Mouse (Mus musculus) forebrain, embryonic 10.5 days (tissue): Measurements from ENCODE around the gene Krt18. TPM values are rescaled to one million over a fixed set of nuclear protein-coding genes. Genes with fewer than 3 reads are reported as not detected.

Experiments
- DNase-seq: peaks from one replicate; pipeline ENCODE4 v3.0.0-alpha.2; 2017; ENCODE audit warnings: low spot score; ENCODE audit errors: extremely low spot score
- H3K27ac ChIP-seq: fragments of 300-500 bp; sonication (generic); 2 replicates; pipeline ENCODE4 v1.5.1; 2016; ENCODE audit warnings: mild to moderate bottlenecking
- H3K27me3 ChIP-seq: fragments of 300-500 bp; sonication (generic); 2 replicates; pipeline ENCODE4 v1.6.1; 2016; ENCODE audit warnings: mild to moderate bottlenecking; ENCODE audit not compliant: poor library complexity, severe bottlenecking
- H3K36me3 ChIP-seq: fragments of 300-500 bp; sonication (generic); replicated peaks from 2 replicates; pipeline ENCODE4 v1.6.1; 2016; ENCODE audit warnings: mild to moderate bottlenecking, moderate library complexity
- H3K4me1 ChIP-seq: fragments of 300-500 bp; sonication (generic); 2 replicates; pipeline ENCODE4 v1.6.1; 2016
- H3K4me3 ChIP-seq: fragments of 300-500 bp; sonication (generic); 2 replicates; pipeline ENCODE4 v1.5.1; 2016; ENCODE audit warnings: mild to moderate bottlenecking, moderate library complexity
- H3K9me3 ChIP-seq: fragments of 300-500 bp; sonication (generic); 2 replicates; pipeline ENCODE4 v1.6.1; 2016; ENCODE audit warnings: mild to moderate bottlenecking, moderate library complexity
- WGBS: fragments of 180-500 bp; shearing (Covaris S2); methylation state at CpG from one replicate; pipeline ENCODE4 v1.1.7; 2016; 5-methylcytosine and 5-hydroxymethylcytosine counted together
- polyA plus RNA-seq: library from polyadenylated mRNA; unstranded; fragments of >200 nt; fragmentation: Nextera tagmentation; extraction: Ambion mirVana; gene quantifications from 2 replicates; pipeline ENCODE4 v1.2.1, GENCODE M21; 2016

Gene Krt18
- polyA plus RNA-seq, 1 experiment from 2014 or later = 34.4 TPM

DNA sequence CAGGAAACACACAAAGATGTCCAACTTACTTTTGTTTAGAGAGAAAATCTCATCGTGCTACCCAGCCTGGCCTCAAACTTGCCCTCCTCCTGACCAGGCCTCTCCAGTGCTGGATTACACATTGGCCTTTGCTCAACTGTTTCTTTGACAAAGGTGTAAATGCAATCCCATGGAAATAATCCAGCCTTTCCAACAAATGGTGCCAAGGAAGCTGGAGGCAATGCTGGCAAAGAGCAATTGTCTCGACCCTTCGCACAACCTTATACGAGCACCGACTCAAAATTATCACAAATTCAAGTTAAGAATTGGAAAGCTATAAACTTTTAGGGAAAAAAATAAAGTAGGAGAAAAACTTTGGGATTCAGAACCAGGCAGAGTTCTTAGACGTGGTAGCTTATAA lies 20.0 kb downstream of the Krt18 start:
- no peak for DNase-seq
- Histone ChIP-seq H3K36me3 (no peaks in the 10 kb centered on the region), H3K27me3 (no peaks in the 10 kb centered on the region; the same call in 1 of the 2 replicates), H3K4me1 (peaks cover 10% of the 10 kb centered on the region), H3K4me3 (no peak overlapping the region), H3K9me3 (no peaks in the 10 kb centered on the region), H3K27ac (no peak overlapping the region)
- 94% methylated on average over 6 of the region's 6 CpGs for WGBS

DNA sequence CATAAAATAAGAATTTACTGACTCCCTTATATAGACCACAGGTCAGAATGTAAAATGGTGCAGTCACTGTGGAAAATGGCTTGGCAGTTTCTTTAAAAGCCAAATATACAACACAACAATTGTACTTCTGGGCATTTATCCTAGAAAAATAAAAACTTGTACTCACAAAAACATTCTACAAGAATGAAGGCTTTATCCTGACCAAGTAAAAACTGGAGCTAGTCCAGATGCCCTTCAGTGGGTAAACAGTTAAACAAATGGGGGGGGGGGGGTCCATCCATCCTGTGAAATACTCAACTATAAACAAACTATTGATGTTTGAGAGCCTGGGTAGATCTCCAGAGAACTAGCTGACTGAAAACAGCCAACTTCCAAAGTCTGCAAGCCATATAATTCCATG lies 21.9 kb downstream of the Krt18 start:
- Histone ChIP-seq H3K27ac (no peak overlapping the region), H3K9me3 (no peaks in the 10 kb centered on the region), H3K27me3 (no peaks in the 10 kb centered on the region; the same call in 1 of the 2 replicates), H3K4me3 (no peak overlapping the region), H3K4me1 (peaks cover 10% of the 10 kb centered on the region), H3K36me3 (no peaks in the 10 kb centered on the region)
- no peak for DNase-seq

DNA sequence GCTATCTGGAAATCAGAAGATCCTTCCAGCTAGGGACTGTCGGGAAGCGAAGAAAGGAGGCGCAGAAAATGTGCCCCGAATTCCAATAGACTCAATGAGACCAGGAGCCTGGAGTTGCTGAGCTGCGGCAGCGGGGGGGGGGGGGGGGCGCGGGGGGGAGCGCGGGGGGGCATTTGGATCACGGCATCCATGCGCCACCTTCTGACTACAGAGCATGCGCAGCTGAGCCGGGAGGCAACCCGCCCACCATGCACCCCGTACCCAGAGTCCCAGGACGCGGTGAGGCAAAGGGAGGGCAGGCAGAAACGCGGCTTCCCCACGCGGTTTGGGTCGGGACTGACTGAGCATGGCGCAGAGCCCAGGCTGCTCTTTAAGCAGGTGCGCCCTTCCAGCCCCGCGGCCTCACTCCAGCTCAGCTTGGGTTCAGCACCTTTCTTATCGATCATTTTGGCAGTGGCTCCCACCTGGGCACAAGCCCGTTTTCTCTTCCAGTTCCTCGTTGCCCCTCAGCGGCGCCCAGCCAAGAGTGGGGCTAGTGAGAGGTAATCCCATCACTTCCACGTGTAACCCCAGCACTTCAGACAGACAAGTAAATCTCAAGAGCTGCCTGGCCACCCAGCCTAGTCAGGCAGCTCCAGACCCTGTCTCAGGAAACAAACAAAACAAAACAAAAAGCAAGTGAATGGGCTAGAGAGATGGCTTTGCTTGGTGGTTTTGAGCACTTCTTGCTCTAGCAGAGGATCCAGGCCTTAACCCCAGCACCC lies 24.1 kb downstream of the Krt18 start:
- under 1% methylated on average over 28 of the region's 33 CpGs for WGBS
- Histone ChIP-seq H3K27ac (peak overlapping the region; percentile 89), H3K4me3 (peak overlapping the region; percentile 64), H3K36me3 (no peaks in the 10 kb centered on the region), H3K27me3 (no peaks in the 10 kb centered on the region; the same call in 1 of the 2 replicates), H3K4me1 (peaks cover 10% of the 10 kb centered on the region), H3K9me3 (no peaks in the 10 kb centered on the region)
- peak; percentile 80 for DNase-seq

DNA sequence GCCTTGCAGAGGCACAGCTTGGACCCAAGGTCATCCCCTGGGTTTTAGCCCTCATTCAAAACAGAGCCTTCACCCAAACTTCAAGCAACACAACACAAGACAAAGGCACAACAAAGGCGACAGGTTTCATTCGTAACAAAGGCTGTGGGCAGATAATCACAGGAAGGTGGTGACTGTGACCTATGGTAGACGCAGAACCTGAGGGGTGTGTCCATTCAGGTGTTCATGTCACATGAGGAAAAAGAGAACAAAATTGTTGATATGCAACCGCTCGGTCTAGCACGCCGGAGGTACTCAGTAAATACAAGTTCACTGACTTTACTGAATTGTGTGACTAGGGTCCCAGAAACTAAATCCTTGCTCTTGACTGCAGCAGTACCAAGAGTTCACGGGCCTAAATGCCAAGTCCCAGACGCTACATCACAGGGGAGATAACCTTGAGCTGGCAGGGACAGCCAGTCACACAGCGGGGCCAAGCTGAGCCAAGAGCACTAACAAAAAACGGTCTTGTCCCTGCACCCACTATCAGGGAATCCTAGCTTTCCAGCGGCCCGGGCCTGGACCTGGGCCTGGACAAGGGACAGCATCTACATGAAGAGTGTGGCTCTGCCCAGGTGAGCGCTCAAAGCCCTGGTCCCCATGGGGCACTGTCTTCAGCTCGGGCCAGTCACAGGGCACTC lies 28.7 kb downstream of the Krt18 start:
- Histone ChIP-seq H3K36me3 (no peaks in the 10 kb centered on the region), H3K4me3 (no peak overlapping the region), H3K27ac (no peak overlapping the region), H3K4me1 (peaks cover 19% of the 10 kb centered on the region), H3K27me3 (no peaks in the 10 kb centered on the region), H3K9me3 (no peaks in the 10 kb centered on the region)
- no peak for DNase-seq
- 89% methylated on average over 15 of the region's 15 CpGs for WGBS

DNA sequence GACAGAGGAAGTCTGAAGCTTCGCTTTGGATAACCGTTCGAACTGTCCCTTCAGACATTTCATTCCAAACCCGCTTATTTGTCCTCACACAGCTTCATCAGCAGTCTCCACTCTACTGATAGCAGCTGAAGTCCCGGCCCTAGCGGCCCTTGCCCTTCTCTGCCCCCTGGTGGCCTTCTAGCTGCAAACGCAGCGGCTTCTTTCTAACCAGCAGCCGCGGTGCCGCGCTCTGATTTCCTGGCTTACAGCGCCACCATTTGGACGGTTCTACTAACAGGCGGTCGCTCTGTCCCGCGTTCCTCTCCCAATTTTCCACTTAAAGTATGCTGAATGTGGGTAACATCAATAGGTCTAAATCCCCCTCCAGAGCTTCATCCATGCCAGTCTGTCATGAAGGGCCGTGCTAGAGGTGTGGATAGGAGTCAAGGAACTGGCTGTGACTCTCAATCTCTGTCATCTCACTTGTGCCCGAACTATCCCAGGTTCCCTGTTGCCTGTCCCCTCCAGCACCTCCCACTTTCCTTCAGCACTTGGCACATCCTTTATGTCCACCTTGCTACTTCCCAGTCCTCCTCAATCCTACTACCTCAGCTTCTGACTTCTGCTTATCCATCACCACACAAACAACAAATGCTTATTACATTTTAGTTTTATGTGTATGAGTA lies 37.8 kb downstream of the Krt18 start:
- Histone ChIP-seq H3K4me1 (peaks cover 18% of the 10 kb centered on the region), H3K36me3 (no peaks in the 10 kb centered on the region), H3K9me3 (no peaks in the 10 kb centered on the region), H3K27ac (0 out of 2 replicates have a peak overlapping the region, but pooled peaks have one; percentile 15), H3K4me3 (no peak overlapping the region; the same call in 1 of the 2 replicates), H3K27me3 (peaks cover 33% of the 10 kb centered on the region)
- WGBS = 6% methylated on average over 20 of the region's 20 CpGs
- peak; percentile 94 for DNase-seq

DNA sequence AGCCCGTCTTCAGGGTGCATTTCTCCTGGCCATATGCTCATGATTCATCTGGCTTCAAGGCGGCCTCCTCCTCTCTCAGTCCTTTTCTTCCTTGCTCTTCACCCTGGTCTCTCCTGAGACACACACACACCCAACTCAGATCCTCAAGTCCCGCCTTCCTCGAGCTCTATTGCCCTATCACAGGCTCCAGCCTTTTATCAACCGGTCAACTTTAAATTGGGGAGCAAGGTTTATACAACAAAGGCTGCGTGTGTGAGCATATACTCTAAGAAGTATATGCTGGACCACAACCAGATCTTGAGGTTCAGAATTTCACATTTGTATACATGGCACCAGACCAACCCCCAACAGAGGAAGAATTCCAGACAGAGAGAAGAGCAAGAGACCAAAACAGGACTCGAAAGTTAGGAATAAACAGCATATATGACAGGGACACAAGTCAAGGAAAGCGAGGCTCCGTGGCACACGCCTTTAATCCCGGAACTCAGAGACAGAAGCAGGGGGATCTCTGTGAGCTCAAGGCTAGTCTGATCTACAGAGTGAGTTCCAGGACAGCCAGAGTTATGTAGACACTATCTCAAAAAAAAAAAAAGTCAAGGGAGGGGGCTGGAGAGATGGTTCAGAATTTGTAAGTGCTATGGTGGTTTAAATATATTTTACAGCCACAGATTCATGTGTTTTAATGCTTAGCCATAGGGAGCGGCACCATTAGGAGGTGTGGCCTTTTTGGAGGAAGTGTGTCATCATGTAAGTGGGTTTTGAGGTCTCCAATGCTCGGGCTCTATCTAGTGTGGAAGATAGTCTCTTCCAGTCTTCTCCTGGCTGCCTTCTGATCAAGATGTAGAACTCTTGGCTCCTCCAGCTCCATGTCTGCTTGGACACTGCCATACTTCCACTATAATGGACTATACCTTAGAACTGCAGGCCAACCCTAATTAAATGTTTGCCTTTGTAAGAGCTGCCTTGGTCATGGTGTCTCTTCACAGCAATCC lies 42.8 kb downstream of the Krt18 start:
- H3K4me3 ChIP-seq = no peak overlapping the region
- H3K27ac ChIP-seq = no peak overlapping the region
- H3K4me1 ChIP-seq = peaks cover 20% of the 10 kb centered on the region
- 79% methylated on average over 13 of the region's 13 CpGs for WGBS
- no peak for DNase-seq
- peaks cover 25% of the 10 kb centered on the region for H3K27me3 ChIP-seq
- H3K36me3 ChIP-seq = peaks cover 4% of the 10 kb centered on the region; the same call in 1 of the 2 replicates
- no peaks in the 10 kb centered on the region for H3K9me3 ChIP-seq

DNA sequence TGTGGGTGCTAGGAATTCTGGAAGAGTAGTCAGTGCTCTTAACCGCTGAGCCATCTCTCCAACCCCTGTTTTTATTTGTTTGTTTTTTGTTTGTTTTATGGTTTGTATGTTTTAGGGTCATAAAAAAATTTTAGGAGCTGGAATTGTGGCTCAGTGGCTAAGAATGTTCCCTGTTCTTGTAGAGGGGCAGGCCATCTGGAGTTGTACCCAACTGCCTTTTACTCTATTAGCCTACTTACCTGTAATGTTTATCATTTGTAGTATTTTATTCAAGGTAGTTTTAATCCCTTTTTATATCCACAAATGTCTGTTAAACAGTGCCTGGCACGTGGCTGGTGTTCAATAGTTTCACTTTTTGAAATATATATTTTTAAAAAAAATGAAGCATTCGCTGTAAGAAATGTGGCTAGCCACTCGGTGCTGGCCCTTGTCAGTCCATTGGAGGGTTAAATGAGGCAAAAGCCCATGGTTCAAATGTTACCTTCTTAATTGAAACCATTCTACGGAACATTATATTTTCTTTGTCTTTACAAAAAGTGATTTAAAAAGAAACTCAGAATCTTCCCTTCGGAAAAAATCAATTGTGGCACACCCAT lies 45.1 kb downstream of the Krt18 start:
- H3K9me3 ChIP-seq = no peaks in the 10 kb centered on the region
- peaks cover 25% of the 10 kb centered on the region for H3K4me1 ChIP-seq
- H3K27me3 ChIP-seq = 0 out of 2 replicates have a peak, but pooled peaks cover 5% of the 10 kb centered on the region
- no peak for DNase-seq
- H3K36me3 ChIP-seq = peaks cover 14% of the 10 kb centered on the region
- WGBS = 15% methylated on average over 6 of the region's 6 CpGs
- peak overlapping the region; percentile 99 for H3K27ac ChIP-seq
- peak overlapping the region; percentile 87 for H3K4me3 ChIP-seq

DNA sequence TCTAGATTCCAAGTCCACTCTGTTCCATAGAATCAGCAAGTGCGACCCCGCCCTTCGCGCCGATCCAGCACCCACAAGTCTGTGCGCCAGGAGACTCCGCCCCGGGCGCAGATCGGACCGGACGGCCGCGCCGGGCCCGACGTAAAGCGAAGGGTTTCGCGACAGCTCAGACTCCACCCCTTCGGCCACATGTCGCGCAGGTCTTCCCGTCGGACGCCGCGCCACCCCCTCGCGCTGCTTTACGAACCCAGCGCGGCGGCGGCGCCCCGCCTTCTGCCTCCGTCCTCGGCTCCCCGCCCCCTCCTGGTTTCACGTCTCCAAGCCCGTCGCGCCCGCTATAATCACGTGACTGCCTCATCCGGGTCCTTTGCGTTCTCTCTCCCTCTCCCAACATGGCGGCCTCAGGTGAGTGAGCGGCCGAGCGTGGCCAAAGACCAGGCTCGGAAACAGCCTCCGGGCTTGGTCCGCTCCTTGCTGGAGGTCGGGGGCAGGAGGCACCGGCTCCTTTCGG lies 45.6 kb downstream of the Krt18 start, which contains the start of gene Eif4b:
Gene Eif4b, plus strand, starts transcription at position 215 of the 511 bp plus-strand sequence.
- Histone ChIP-seq H3K4me1 (peaks cover 25% of the 10 kb centered on the region), H3K27ac (peak within 1 kb of the TSS; percentile 99), H3K27me3 (0 out of 2 replicates have a peak, but pooled peaks cover 5% of the 10 kb centered on the region), H3K4me3 (peak within 1 kb of the TSS; percentile 87), H3K36me3 (peaks cover 16% of the 10 kb centered on the region), H3K9me3 (no peaks in the 10 kb centered on the region)
- under 1% methylated on average over 58 of the region's 58 CpGs for WGBS
- peak; percentile 100 for DNase-seq

DNA sequence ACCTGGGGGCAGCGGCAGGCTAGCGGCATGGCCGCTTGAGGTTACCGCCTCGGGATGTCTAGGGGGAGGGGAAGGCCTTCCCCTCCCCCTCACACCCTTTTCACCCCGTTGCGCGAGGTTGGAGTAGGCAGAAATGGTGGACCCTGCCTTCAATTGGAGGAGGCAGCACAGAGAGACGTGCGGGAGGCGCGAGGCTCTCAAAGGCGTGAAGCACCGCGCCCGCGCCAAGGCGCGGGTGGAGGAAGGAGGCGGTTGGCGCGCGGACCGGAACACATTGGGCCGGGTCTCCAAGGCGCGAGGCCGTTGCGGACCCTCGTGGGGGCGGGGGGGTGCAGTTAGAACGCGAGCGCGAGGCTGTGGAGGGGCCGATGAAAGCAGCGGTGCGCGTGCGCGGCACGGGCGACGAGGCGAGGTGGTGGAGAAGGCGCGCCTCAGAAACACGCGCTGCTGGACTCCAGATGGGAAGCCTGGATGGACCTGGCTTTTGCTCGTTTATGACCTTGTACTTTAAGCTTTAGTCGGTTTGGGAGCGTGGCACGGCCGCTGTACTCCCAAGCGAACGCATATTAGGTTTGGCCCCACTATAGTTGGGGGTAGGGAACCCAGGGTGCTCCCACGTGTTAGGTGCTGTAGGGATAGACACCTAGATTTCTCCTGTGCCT lies 46.2 kb downstream of the Krt18 start:
- WGBS = under 1% methylated on average over 57 of the region's 57 CpGs
- H3K27ac ChIP-seq = peak overlapping the region; percentile 99
- H3K4me1 ChIP-seq = peaks cover 25% of the 10 kb centered on the region
- H3K36me3 ChIP-seq = peaks cover 21% of the 10 kb centered on the region
- peak; percentile 68 for DNase-seq
- peak overlapping the region; percentile 87 for H3K4me3 ChIP-seq
- H3K27me3 ChIP-seq = 0 out of 2 replicates have a peak, but pooled peaks cover 2% of the 10 kb centered on the region
- no peaks in the 10 kb centered on the region for H3K9me3 ChIP-seq

DNA sequence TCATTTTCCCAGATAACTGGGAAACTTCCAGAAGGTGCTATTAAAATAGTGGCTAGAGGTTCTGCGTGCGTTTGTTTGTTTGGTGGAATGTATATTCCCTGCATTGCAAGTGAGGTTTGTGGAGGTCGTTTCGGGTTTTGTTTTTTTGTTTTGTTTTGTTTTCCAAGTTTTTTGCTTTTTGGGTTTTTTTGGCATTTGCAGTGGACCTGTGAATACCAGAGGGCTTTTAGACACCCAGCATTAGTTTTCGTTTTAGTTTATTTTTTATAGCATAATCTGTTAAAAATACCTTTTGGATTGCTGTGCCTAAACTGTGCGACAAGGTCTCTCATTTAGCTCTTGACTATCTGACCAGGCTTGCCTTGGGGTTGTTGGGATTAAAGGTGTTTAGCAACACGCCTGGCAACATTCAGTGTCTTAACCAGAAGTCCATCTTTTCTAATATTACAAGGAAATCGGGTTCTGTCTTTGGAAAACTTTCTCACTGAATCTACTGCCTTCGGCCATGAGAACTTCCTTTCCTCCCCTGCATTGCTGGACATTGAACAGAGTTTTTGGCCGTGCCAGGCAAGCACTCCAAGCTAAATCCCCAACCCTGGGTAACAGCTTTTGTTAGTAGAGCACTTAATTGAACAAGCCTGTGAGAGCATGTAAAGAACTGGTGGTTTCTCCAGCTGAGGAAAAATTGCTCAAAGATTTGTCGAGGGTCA lies 47.1 kb downstream of the Krt18 start:
- Histone ChIP-seq H3K27me3 (no peaks in the 10 kb centered on the region), H3K27ac (peak overlapping the region; percentile 99), H3K4me3 (peak overlapping the region; percentile 87), H3K9me3 (no peaks in the 10 kb centered on the region), H3K4me1 (peaks cover 25% of the 10 kb centered on the region), H3K36me3 (peaks cover 28% of the 10 kb centered on the region)
- 17% methylated on average over 11 of the region's 11 CpGs for WGBS
- DNase-seq = no peak
